Mouse (Mus musculus): Measurements from ENCODE around the gene Ntm. TPM values are rescaled to one million over a fixed set of nuclear protein-coding genes. Genes with fewer than 3 reads are reported as not detected.

Ntm gene
- polyA plus RNA-seq, 1 experiment: 5.4 TPM

GRCm38 (mm10) chr9:29242497-29243422 is 720.2 kb downstream of the Ntm start:
- no peak overlapping the region for H3K4me3 ChIP-seq (ENCODE audit: control insufficient read depth, low read depth, low read length)
- TF ChIP-seq POLR2A (IDR thresholded peaks at IDR 0.05; ENCODE audit: control insufficient read depth, low read depth, low read length) (no peak), CTCF (IDR thresholded peaks at IDR 0.05; ENCODE audit: control insufficient read depth, insufficient read depth, insufficient replicate concordance, low read depth, low read length) (no peak)
- H3K27me3 ChIP-seq (ENCODE audit: control insufficient read depth, insufficient read depth, low read length): no peaks in the 10 kb centered on the region
- H3K27ac ChIP-seq (ENCODE audit: control insufficient read depth, insufficient read depth, low read depth, low read length): no peak overlapping the region
- no peaks in the 10 kb centered on the region for H3K36me3 ChIP-seq (ENCODE audit: control insufficient read depth, insufficient read depth, low read length)
- no peaks in the 10 kb centered on the region for H3K4me1 ChIP-seq (ENCODE audit: control insufficient read depth, insufficient read depth, low read length)

GRCm38 (mm10) chr9:29240797-29241196 is 722.1 kb downstream of the Ntm start:
- Histone ChIP-seq H3K36me3 (ENCODE audit: control insufficient read depth, insufficient read depth, low read length) (no peaks in the 10 kb centered on the region), H3K4me1 (ENCODE audit: control insufficient read depth, insufficient read depth, low read length) (no peaks in the 10 kb centered on the region), H3K4me3 (ENCODE audit: control insufficient read depth, low read depth, low read length) (no peak overlapping the region), H3K27ac (ENCODE audit: control insufficient read depth, insufficient read depth, low read depth, low read length) (no peak overlapping the region), H3K27me3 (ENCODE audit: control insufficient read depth, insufficient read depth, low read length) (no peaks in the 10 kb centered on the region)
- no peak for TF ChIP-seq POLR2A (IDR thresholded peaks at IDR 0.05; ENCODE audit: control insufficient read depth, low read depth, low read length)
- TF ChIP-seq CTCF (IDR thresholded peaks at IDR 0.05; ENCODE audit: control insufficient read depth, insufficient read depth, insufficient replicate concordance, low read depth, low read length): no peak

GRCm38 (mm10) chr9:29238973-29239372 is 724.0 kb downstream of the Ntm start:
- Histone ChIP-seq H3K27ac (ENCODE audit: control insufficient read depth, insufficient read depth, low read depth, low read length) (no peak overlapping the region), H3K36me3 (ENCODE audit: control insufficient read depth, insufficient read depth, low read length) (no peaks in the 10 kb centered on the region), H3K27me3 (ENCODE audit: control insufficient read depth, insufficient read depth, low read length) (no peaks in the 10 kb centered on the region), H3K4me3 (ENCODE audit: control insufficient read depth, low read depth, low read length) (no peak overlapping the region), H3K4me1 (ENCODE audit: control insufficient read depth, insufficient read depth, low read length) (no peaks in the 10 kb centered on the region)
- TF ChIP-seq CTCF (IDR thresholded peaks at IDR 0.05; ENCODE audit: control insufficient read depth, insufficient read depth, insufficient replicate concordance, low read depth, low read length) (no peak), POLR2A (IDR thresholded peaks at IDR 0.05; ENCODE audit: control insufficient read depth, low read depth, low read length) (no peak)

GRCm38 (mm10) chr9:29236752-29237151 is 726.2 kb downstream of the Ntm start:
- TF ChIP-seq CTCF (IDR thresholded peaks at IDR 0.05; ENCODE audit: control insufficient read depth, insufficient read depth, insufficient replicate concordance, low read depth, low read length) (no peak), POLR2A (IDR thresholded peaks at IDR 0.05; ENCODE audit: control insufficient read depth, low read depth, low read length) (no peak)
- no peaks in the 10 kb centered on the region for H3K27me3 ChIP-seq (ENCODE audit: control insufficient read depth, insufficient read depth, low read length)
- H3K4me1 ChIP-seq (ENCODE audit: control insufficient read depth, insufficient read depth, low read length): no peaks in the 10 kb centered on the region

GRCm38 (mm10) chr9:29227747-29228146 is 735.2 kb downstream of the Ntm start:
- TF ChIP-seq CTCF (IDR thresholded peaks at IDR 0.05; ENCODE audit: control insufficient read depth, insufficient read depth, insufficient replicate concordance, low read depth, low read length) (no peak), POLR2A (IDR thresholded peaks at IDR 0.05; ENCODE audit: control insufficient read depth, low read depth, low read length) (no peak)

More at GRCm38 (mm10) chr9:29236752-29237151, 726.2 kb downstream of the Ntm start:
- H3K36me3 ChIP-seq (ENCODE audit: control insufficient read depth, insufficient read depth, low read length): no peaks in the 10 kb centered on the region
- no peak overlapping the region for H3K27ac ChIP-seq (ENCODE audit: control insufficient read depth, insufficient read depth, low read depth, low read length)
- H3K4me3 ChIP-seq (ENCODE audit: control insufficient read depth, low read depth, low read length): no peak overlapping the region

GRCm38 (mm10) chr9:29222915-29223545 is 739.9 kb downstream of the Ntm start:
- Histone ChIP-seq H3K36me3 (ENCODE audit: control insufficient read depth, insufficient read depth, low read length) (no peaks in the 10 kb centered on the region), H3K27ac (ENCODE audit: control insufficient read depth, insufficient read depth, low read depth, low read length) (no peak overlapping the region), H3K4me1 (ENCODE audit: control insufficient read depth, insufficient read depth, low read length) (no peaks in the 10 kb centered on the region), H3K4me3 (ENCODE audit: control insufficient read depth, low read depth, low read length) (no peak overlapping the region), H3K27me3 (ENCODE audit: control insufficient read depth, insufficient read depth, low read length) (no peaks in the 10 kb centered on the region)
- TF ChIP-seq CTCF (IDR thresholded peaks at IDR 0.05; ENCODE audit: control insufficient read depth, insufficient read depth, insufficient replicate concordance, low read depth, low read length): no peak
- no peak for TF ChIP-seq POLR2A (IDR thresholded peaks at IDR 0.05; ENCODE audit: control insufficient read depth, low read depth, low read length)

More at GRCm38 (mm10) chr9:29227747-29228146, 735.2 kb downstream of the Ntm start:
- no peaks in the 10 kb centered on the region for H3K27me3 ChIP-seq (ENCODE audit: control insufficient read depth, insufficient read depth, low read length)
- H3K27ac ChIP-seq (ENCODE audit: control insufficient read depth, insufficient read depth, low read depth, low read length): no peak overlapping the region
- H3K36me3 ChIP-seq (ENCODE audit: control insufficient read depth, insufficient read depth, low read length): no peaks in the 10 kb centered on the region
- no peaks in the 10 kb centered on the region for H3K4me1 ChIP-seq (ENCODE audit: control insufficient read depth, insufficient read depth, low read length)
- H3K4me3 ChIP-seq (ENCODE audit: control insufficient read depth, low read depth, low read length): no peak overlapping the region

GRCm38 (mm10) chr9:29220941-29221615 is 741.9 kb downstream of the Ntm start:
- Histone ChIP-seq H3K36me3 (ENCODE audit: control insufficient read depth, insufficient read depth, low read length) (no peaks in the 10 kb centered on the region), H3K27me3 (ENCODE audit: control insufficient read depth, insufficient read depth, low read length) (no peaks in the 10 kb centered on the region), H3K27ac (ENCODE audit: control insufficient read depth, insufficient read depth, low read depth, low read length) (no peak overlapping the region), H3K4me1 (ENCODE audit: control insufficient read depth, insufficient read depth, low read length) (no peaks in the 10 kb centered on the region), H3K4me3 (ENCODE audit: control insufficient read depth, low read depth, low read length) (no peak overlapping the region)
- TF ChIP-seq POLR2A (IDR thresholded peaks at IDR 0.05; ENCODE audit: control insufficient read depth, low read depth, low read length) (no peak), CTCF (IDR thresholded peaks at IDR 0.05; ENCODE audit: control insufficient read depth, insufficient read depth, insufficient replicate concordance, low read depth, low read length) (no peak)
